Mouse (Mus musculus): Measurements from ENCODE around the gene Kif3b. TPM values are rescaled to one million over a fixed set of nuclear protein-coding genes. Genes with fewer than 3 reads are reported as not detected.

The Kif3b gene
- polyA plus RNA-seq, 1 experiment from 2014 or later = 7.3 TPM

- no peak for DNase-seq (ENCODE audit: low spot score)
Observed at GRCm38 (mm10) chr2:153297771-153298170, 6.6 kb downstream of the Kif3b start.

GRCm38 (mm10) chr2:153298460-153298859, 7.2 kb downstream of the Kif3b start:
- DNase-seq (ENCODE audit: low spot score) = no peak

DNA sequence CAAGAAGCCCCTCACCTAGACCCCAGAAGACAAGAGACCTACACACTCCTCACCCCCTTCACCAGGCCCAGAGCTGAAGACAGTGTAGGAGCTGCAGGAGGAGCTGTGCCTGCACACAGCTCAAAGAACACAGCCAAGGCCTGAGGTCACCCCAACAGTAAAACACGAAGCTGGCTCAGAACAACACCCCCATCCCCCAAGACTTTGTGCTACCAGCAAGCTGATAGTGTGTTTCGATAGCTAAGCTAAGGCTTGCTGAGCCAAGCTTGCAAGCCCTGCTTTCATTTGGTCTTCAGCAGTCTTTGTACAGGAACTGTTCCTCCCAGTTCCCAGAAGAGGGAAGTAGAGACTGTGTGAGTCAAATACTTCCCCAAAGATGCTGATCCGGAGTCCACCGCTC, 7.7 kb downstream of the Kif3b start:
- no peak for DNase-seq (ENCODE audit: low spot score)

DNA sequence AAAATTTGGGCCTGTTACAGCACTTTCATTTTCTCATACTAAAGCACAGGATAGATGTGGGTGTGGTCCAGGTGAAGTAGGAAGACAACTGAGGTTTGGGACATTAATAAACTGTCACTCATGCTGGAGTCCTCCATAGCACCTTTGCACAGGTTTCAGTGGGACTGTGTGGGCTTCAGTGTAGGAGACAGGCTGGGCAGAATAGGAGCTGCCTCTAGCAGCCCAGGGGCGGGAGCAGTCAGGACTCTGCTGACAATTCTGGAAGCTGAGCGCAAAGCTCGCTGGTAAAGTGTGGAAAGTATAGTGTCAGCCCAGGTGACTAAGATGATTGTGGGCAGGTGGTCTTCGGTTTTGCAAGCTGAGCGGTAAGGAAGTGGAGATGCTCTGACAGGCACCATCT, 9.9 kb downstream of the Kif3b start:
- DNase-seq (ENCODE audit: low spot score) = no peak

DNA sequence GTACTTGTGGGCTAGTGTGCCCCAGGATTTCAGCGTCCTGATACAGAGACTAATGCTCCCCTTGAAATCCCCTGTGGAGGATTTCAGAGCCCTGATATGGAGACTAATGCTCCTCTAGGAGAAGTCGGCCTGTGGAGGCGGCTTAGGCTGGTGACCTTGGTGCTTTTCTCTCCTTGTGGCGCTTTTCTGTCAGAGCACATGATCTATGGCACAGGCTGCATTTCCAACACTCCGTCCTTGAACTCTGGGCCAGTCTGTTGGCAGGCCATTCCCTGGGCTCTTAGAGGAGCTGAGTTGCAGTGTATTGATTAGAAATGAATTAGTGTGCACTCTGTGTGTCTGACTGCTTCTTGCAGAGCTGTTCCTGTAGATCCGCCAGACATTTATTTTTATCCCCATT, 14.0 kb downstream of the Kif3b start:
- DNase-seq (ENCODE audit: low spot score) = no peak

GRCm38 (mm10) chr2:153308586-153308985, 17.4 kb downstream of the Kif3b start:
- DNase-seq (ENCODE audit: low spot score) = no peak

- no peak for DNase-seq (ENCODE audit: low spot score)
Observed at GRCm38 (mm10) chr2:153309106-153309505, 17.9 kb downstream of the Kif3b start.

DNA sequence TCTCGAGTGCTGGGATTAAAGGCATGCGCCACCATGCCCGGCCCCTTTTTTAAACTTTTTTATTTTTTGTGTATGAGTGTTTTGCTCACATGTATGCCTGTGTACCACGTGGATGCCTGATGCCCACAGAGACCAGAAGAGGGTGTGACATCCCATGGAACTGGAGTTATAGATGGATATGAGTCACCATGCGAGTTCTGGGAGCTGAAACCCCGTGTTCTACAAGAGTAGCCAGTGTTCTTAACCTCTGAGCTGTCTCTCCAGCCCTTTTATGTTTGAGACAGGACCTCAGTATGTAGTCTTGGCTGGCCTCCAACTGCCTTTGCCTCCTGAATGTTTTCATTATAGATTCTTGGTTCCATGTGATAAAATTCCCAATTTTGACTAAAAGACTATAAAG, 19.0 kb downstream of the Kif3b start:
- no peak for DNase-seq (ENCODE audit: low spot score)

DNA sequence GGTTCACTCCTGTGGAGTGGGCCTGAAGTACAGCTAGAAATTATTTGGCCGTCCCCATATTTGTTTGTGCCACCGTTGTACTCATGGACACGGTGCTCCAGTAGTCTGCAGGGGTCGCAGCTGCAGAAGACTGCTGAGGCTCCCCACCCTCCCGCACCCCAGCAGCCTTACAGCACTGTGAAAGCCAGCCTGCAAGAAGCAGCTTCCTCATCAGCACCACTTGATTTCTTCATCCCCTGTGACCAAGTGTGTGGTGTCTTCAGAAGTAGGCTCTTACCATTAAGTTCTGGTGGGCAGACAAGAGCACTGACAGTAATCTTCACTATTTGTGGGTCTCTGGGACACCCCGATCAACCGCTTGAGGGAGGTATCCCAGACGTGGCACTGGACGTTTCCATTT, 21.7 kb downstream of the Kif3b start:
- DNase-seq (ENCODE audit: low spot score) = no peak

DNA sequence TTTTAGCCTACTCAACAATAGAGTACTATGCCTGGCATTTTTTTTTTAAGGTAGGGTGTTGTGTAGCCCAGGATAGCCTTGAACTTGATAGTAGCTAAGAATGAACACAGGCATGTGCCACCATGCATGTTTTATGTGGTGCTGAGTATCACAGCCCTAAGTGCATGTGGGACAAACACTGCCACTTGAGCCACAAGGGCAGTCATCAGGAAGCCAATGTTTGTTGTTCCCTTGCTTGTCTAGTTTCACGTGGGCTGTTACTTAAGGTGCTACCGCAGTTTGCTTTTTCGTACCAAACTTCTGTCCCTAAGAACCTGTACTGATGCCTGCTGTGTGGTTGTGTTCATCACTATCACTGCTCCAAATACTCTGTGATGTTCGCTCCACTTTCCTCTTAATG, 27.2 kb downstream of the Kif3b start:
- no peak for DNase-seq (ENCODE audit: low spot score)

DNA sequence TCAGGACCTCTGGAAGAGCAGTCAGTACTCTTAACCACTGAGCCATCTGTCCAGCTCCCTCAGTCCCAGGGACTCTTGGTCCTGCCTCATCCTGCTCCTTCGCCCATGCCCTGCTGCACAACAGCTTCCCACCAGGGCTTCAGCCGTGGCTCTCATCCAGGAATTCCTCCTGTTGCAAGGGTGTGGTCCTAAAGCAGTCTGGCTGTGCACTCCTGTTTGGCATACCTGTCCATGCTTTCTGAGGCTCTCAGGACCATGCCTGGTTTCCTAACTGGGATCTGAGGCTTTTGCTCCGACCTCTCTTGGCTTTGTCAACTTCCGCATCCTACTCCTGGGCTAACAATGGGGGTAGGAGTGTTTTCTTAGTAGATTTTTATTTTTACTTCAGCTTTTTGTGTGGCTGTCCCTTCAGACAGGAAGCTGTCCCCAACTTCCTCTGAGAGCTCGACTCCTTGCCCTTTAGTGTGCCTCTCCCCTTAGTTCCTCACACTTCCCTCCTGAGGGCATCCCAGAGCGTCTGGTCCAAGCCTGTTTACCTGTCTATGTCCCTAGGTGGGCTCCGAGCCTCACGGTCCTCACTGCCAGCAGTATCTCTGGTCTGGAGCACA, 27.9 kb downstream of the Kif3b start:
- no peak for DNase-seq (ENCODE audit: low spot score)

- peak; percentile 48 for DNase-seq (ENCODE audit: low spot score)
Observed at GRCm38 (mm10) chr2:153325706-153326376, 34.6 kb downstream of the Kif3b start.

- DNase-seq (ENCODE audit: low spot score) = no peak
Observed at GRCm38 (mm10) chr2:153332271-153332670, 41.1 kb downstream of the Kif3b start.

- no peak for DNase-seq (ENCODE audit: low spot score)
Observed at GRCm38 (mm10) chr2:153332981-153333380, 41.8 kb downstream of the Kif3b start.

GRCm38 (mm10) chr2:153333822-153334232, 42.6 kb downstream of the Kif3b start:
- DNase-seq (ENCODE audit: low spot score) = peak; percentile 73

DNA sequence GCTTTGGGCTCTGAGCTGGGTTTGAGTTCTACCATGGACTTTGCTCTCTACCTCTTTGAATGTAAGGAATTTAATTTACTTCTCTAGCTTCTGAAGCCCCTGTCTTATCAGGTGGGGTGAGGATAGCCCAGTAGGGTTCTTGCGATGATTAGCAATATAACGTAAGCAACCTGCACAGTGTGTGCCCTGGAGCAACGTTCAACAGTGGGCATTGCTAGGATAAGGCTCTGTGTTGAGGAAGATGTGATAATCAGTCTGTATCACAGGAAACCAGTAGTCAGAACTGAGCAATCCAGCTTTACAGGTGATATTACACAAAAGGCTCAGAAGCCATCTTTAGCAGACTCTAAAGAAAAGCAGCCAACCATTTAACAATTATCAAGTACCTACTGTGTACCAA, 43.1 kb downstream of the Kif3b start:
- DNase-seq (ENCODE audit: low spot score) = peak; percentile 1

GRCm38 (mm10) chr2:153336117-153336516, 44.9 kb downstream of the Kif3b start:
- peak; percentile 89 for DNase-seq (ENCODE audit: low spot score)

GRCm38 (mm10) chr2:153338361-153339350, 47.4 kb downstream of the Kif3b start:
- no peak for DNase-seq (ENCODE audit: low spot score)

DNA sequence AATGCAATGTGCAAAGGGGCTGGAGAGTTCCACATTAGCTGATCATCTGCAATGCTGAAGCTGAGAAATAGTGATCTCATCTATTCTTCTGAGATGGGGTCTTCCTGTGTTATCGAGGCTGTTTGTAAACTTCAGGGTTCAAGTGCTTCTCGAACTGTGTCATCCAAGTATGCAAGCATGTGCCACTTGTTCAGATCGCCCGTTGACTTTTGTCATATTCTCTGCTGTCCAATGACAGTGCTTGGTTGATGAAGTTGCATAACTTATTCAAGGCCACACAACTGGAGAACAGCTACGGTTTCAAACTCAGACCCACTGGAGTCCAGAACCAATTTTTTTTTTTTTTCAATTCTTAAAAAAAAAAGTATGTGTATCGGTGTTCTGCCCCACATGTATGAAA, 51.0 kb downstream of the Kif3b start:
- DNase-seq (ENCODE audit: low spot score) = no peak

DNA sequence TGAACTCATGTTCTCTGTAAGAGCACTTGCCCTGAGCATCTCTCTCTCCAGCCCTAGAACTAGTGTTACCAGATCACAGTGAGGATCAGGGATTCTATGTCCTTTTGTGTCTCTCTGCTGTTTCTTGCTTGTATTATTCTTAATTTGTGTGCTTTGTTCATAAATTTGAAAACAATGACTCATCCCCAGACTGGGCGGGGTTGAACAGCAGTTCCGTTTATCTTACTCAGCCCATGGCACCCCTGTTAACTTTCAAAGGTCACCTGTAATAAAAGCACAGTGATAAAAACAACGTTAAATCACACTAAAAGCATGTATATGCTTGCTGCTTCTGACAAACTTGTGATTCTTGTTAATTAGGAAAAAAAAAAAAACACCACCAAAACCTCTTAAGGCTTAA, 51.4 kb downstream of the Kif3b start:
- DNase-seq (ENCODE audit: low spot score) = no peak

DNA sequence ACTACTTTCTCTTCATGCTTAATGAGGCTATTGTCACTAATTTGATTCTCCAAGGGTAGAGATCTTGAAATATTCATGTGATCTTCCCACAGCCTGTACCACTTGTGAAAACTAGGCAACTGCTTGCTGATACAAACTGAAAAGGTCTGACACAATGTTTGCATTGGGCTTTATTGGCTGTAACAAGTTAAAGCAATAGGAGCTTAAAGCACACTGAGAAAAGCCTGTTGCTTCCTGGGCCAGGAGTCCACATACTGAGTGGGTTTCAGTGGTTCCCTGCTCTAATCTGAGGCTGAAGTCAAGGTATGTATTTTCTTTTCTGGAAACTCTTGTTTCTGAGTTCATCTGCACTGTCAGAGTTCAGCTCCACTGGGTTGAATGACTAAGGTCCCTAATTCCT, 52.0 kb downstream of the Kif3b start:
- no peak for DNase-seq (ENCODE audit: low spot score)

DNA sequence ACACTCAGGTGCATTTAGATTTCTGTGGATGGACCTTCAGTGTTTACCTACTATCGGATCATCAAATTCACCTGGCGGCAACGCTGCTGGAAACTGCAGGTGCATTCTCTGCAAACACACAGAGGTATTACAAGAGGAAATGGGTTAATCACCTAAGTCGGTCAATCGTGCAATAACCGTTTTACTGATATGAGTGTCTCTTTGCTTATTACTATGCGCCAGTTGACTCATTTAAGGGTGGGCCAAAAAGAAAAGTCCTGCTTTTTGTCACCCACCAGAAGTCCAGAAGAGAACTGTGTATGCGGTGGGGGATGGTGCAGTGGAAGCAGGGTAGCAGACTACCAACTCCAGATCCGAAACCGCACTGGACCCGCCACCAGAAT, 53.8 kb downstream of the Kif3b start:
- no peak for DNase-seq (ENCODE audit: low spot score)
